Mouse (Mus musculus): Measurements from ENCODE around the gene Cdhr4. TPM values are rescaled to one million over a fixed set of nuclear protein-coding genes. Genes with fewer than 3 reads are reported as not detected.
"Not testable (repeated sequence)": the region's sequence is repeated elsewhere in the genome, so short reads cannot be mapped to it uniquely, and the experiment has no call there.

Gene Cdhr4
- polyA plus RNA-seq, 1 experiment = not detected

- under 1% methylated on average over 51 of the region's 51 CpGs for WGBS
- Histone ChIP-seq H3K4me1 (ENCODE audit: control insufficient read depth, insufficient read depth, low read length) (0 out of 2 replicates have a peak, but pooled peaks cover 2% of the 10 kb centered on the region), H3K4me3 (ENCODE audit: insufficient read depth, low read depth, low read length) (peak within 1 kb of the TSS; percentile 74), H3K27ac (ENCODE audit: insufficient read depth, low read depth, low read length) (peak within 1 kb of the TSS; percentile 91)
- TF ChIP-seq POLR2A (IDR thresholded peaks at IDR 0.05; ENCODE audit: insufficient read depth, low read depth, low read length) (peak; percentile 93), CTCF (IDR thresholded peaks at IDR 0.05; ENCODE audit: insufficient read depth, low read depth, low read length) (no peak)
These were observed 9.8 kb downstream of the Cdhr4 start, which contains the start of gene Ip6k1 for GRCm38 (mm10) chr9:108001922-108002770. Gene Ip6k1 (plus strand): TSS chr9:108002501.

- peak overlapping the region; percentile 74 for H3K4me3 ChIP-seq (ENCODE audit: insufficient read depth, low read depth, low read length)
- WGBS = under 1% methylated on average over 50 of the region's 50 CpGs
These were observed 10.7 kb downstream of the Cdhr4 start for GRCm38 (mm10) chr9:108002778-108003530.

GRCm38 (mm10) chr9:108003531-108003890 lies 11.2 kb downstream of the Cdhr4 start:
- TF ChIP-seq POLR2A (IDR thresholded peaks at IDR 0.05; ENCODE audit: insufficient read depth, low read depth, low read length) (no peak), CTCF (IDR thresholded peaks at IDR 0.05; ENCODE audit: insufficient read depth, low read depth, low read length) (no peak)
- 4% methylated on average over 8 of the region's 8 CpGs for WGBS
- Histone ChIP-seq H3K4me3 (ENCODE audit: insufficient read depth, low read depth, low read length) (peak overlapping the region; percentile 74), H3K27ac (ENCODE audit: insufficient read depth, low read depth, low read length) (peak overlapping the region; percentile 82), H3K4me1 (ENCODE audit: control insufficient read depth, insufficient read depth, low read length) (peaks cover 5% of the 10 kb centered on the region; the same call in 1 of the 2 replicates)

More at GRCm38 (mm10) chr9:108002778-108003530, 10.7 kb downstream of the Cdhr4 start:
- TF ChIP-seq CTCF (IDR thresholded peaks at IDR 0.05; ENCODE audit: insufficient read depth, low read depth, low read length) = no peak
- TF ChIP-seq POLR2A (IDR thresholded peaks at IDR 0.05; ENCODE audit: insufficient read depth, low read depth, low read length) = no peak
- Histone ChIP-seq H3K4me1 (ENCODE audit: control insufficient read depth, insufficient read depth, low read length) (peaks cover 3% of the 10 kb centered on the region; the same call in 1 of the 2 replicates), H3K27ac (ENCODE audit: insufficient read depth, low read depth, low read length) (peak overlapping the region; percentile 82)

GRCm38 (mm10) chr9:108008041-108008440 lies 15.7 kb downstream of the Cdhr4 start:
- TF ChIP-seq POLR2A (IDR thresholded peaks at IDR 0.05; ENCODE audit: insufficient read depth, low read depth, low read length) (no peak), CTCF (IDR thresholded peaks at IDR 0.05; ENCODE audit: insufficient read depth, low read depth, low read length) (no peak)
- no peak overlapping the region for H3K27ac ChIP-seq (ENCODE audit: insufficient read depth, low read depth, low read length)

GRCm38 (mm10) chr9:108010385-108010784 lies 18.1 kb downstream of the Cdhr4 start:
- H3K4me3 ChIP-seq (ENCODE audit: insufficient read depth, low read depth, low read length) = no peak overlapping the region
- TF ChIP-seq CTCF (IDR thresholded peaks at IDR 0.05; ENCODE audit: insufficient read depth, low read depth, low read length) = no peak
- no peak for TF ChIP-seq POLR2A (IDR thresholded peaks at IDR 0.05; ENCODE audit: insufficient read depth, low read depth, low read length)
- peaks cover 3% of the 10 kb centered on the region; the same call in 1 of the 2 replicates for H3K4me1 ChIP-seq (ENCODE audit: control insufficient read depth, insufficient read depth, low read length)
- H3K27ac ChIP-seq (ENCODE audit: insufficient read depth, low read depth, low read length) = no peak overlapping the region

More at GRCm38 (mm10) chr9:108008041-108008440, 15.7 kb downstream of the Cdhr4 start:
- Histone ChIP-seq H3K4me3 (ENCODE audit: insufficient read depth, low read depth, low read length) (no peak overlapping the region), H3K4me1 (ENCODE audit: control insufficient read depth, insufficient read depth, low read length) (peaks cover 5% of the 10 kb centered on the region; the same call in 1 of the 2 replicates)
- WGBS = 85% methylated on average over 5 of the region's 5 CpGs

- H3K4me1 ChIP-seq (ENCODE audit: control insufficient read depth, insufficient read depth, low read length); H3K4me3 ChIP-seq (ENCODE audit: insufficient read depth, low read depth, low read length); H3K27ac ChIP-seq (ENCODE audit: insufficient read depth, low read depth, low read length): not testable (repeated sequence)
- WGBS = 97% methylated on average over 2 of the region's 2 CpGs
These were observed 21.3 kb downstream of the Cdhr4 start for GRCm38 (mm10) chr9:108013577-108013976.

GRCm38 (mm10) chr9:108017127-108017526 lies 24.8 kb downstream of the Cdhr4 start:
- Histone ChIP-seq H3K4me1 (ENCODE audit: control insufficient read depth, insufficient read depth, low read length) (peaks cover 5% of the 10 kb centered on the region; the same call in 1 of the 2 replicates), H3K27ac (ENCODE audit: insufficient read depth, low read depth, low read length) (no peak overlapping the region), H3K4me3 (ENCODE audit: insufficient read depth, low read depth, low read length) (no peak overlapping the region)
- TF ChIP-seq CTCF (IDR thresholded peaks at IDR 0.05; ENCODE audit: insufficient read depth, low read depth, low read length) (no peak), POLR2A (IDR thresholded peaks at IDR 0.05; ENCODE audit: insufficient read depth, low read depth, low read length) (no peak)
- 47% methylated on average over 3 of the region's 3 CpGs for WGBS

GRCm38 (mm10) chr9:108020741-108021140 lies 28.4 kb downstream of the Cdhr4 start:
- peaks cover 9% of the 10 kb centered on the region for H3K4me1 ChIP-seq (ENCODE audit: control insufficient read depth, insufficient read depth, low read length)
- TF ChIP-seq POLR2A (IDR thresholded peaks at IDR 0.05; ENCODE audit: insufficient read depth, low read depth, low read length) = no peak
- no peak for TF ChIP-seq CTCF (IDR thresholded peaks at IDR 0.05; ENCODE audit: insufficient read depth, low read depth, low read length)
- no peak overlapping the region for H3K27ac ChIP-seq (ENCODE audit: insufficient read depth, low read depth, low read length)
- 71% methylated on average over 1 of the region's 1 CpGs for WGBS
- H3K4me3 ChIP-seq (ENCODE audit: insufficient read depth, low read depth, low read length) = no peak overlapping the region

- peaks cover 8% of the 10 kb centered on the region for H3K4me1 ChIP-seq (ENCODE audit: control insufficient read depth, insufficient read depth, low read length)
- H3K4me3 ChIP-seq (ENCODE audit: insufficient read depth, low read depth, low read length) = no peak overlapping the region
- H3K27ac ChIP-seq (ENCODE audit: insufficient read depth, low read depth, low read length) = no peak overlapping the region
- 76% methylated on average over 3 of the region's 3 CpGs for WGBS
- no peak for TF ChIP-seq CTCF (IDR thresholded peaks at IDR 0.05; ENCODE audit: insufficient read depth, low read depth, low read length)
- no peak for TF ChIP-seq POLR2A (IDR thresholded peaks at IDR 0.05; ENCODE audit: insufficient read depth, low read depth, low read length)
These were observed 30.9 kb downstream of the Cdhr4 start for GRCm38 (mm10) chr9:108023216-108023615.
